Mouse (Mus musculus) limb, embryonic 14.5 days (tissue): ENCODE data around the gene Tmem72. TPM values are rescaled to one million over a fixed set of nuclear protein-coding genes. Genes with fewer than 3 reads are reported as not detected.

Source experiments
- ATAC-seq: fragments of 200-750 bp; cut with Nextera tagmentation; 2 replicates; pipeline ENCODE4 v1.8.0; 2017; ENCODE audit warnings: low read depth, moderate number of reproducible peaks, moderate TSS enrichment; ENCODE audit not compliant: low FRiP score
- DNase-seq: peaks from one replicate; pipeline ENCODE4 v3.0.0-alpha.2; 2015; ENCODE audit warnings: low spot score
- H3K27ac ChIP-seq: fragments of 300-500 bp; sonication (generic); replicated peaks from 2 replicates; pipeline ENCODE4 v1.5.1; 2014; ENCODE audit warnings: low read depth, mild to moderate bottlenecking, low read length, moderate library complexity, mixed read lengths
- H3K27me3 ChIP-seq: fragments of 300-500 bp; sonication (generic); 2 replicates; pipeline ENCODE4 v1.6.1; 2014; ENCODE audit warnings: low read length, mixed read lengths; ENCODE audit not compliant: control insufficient read depth, insufficient read depth
- H3K36me3 ChIP-seq: fragments of 300-500 bp; sonication (generic); 2 replicates; pipeline ENCODE4 v1.6.1; 2014; ENCODE audit warnings: mild to moderate bottlenecking, low read length, moderate library complexity, mixed read lengths; ENCODE audit not compliant: control insufficient read depth, insufficient read depth
- H3K4me1 ChIP-seq: fragments of 300-500 bp; sonication (generic); 2 replicates; pipeline ENCODE4 v1.6.1; 2014; ENCODE audit warnings: antibody characterized with exemption, low read length, mixed read lengths; ENCODE audit not compliant: control insufficient read depth, insufficient read depth
- H3K4me2 ChIP-seq: fragments of 300-500 bp; sonication (generic); replicated peaks from 2 replicates; pipeline ENCODE4 v1.6.1; 2014; ENCODE audit warnings: low read depth, mild to moderate bottlenecking, low read length, moderate library complexity; ENCODE audit not compliant: severe bottlenecking
- H3K4me3 ChIP-seq: fragments of 300-500 bp; sonication (generic); replicated peaks from 2 replicates; pipeline ENCODE4 v1.5.1; 2014; ENCODE audit warnings: low read length
- H3K9ac ChIP-seq: fragments of 300-500 bp; sonication (generic); 2 replicates; pipeline ENCODE4 v1.6.1; 2014; ENCODE audit warnings: mild to moderate bottlenecking, low read depth, low read length, moderate library complexity; ENCODE audit not compliant: severe bottlenecking
- H3K9me3 ChIP-seq: fragments of 300-500 bp; sonication (generic); 2 replicates; pipeline ENCODE4 v1.6.1; 2016; ENCODE audit warnings: low read length; ENCODE audit not compliant: control insufficient read depth
- POLR2A ChIP-seq: fragments of 200-500 bp; IDR thresholded peaks from 2 replicates; pipeline ENCODE4 v1.8.0; 2012; ENCODE audit warnings: inconsistent platforms, mild to moderate bottlenecking, moderate library complexity, borderline replicate concordance; ENCODE audit not compliant: insufficient read depth, insufficient read length; ENCODE audit errors: extremely low read depth
- WGBS: fragments of 180-500 bp; shearing (Covaris S2); extraction: QIAGEN DNeasy Blood & Tissue Kit; methylation state at CpG from one replicate; pipeline ENCODE4 v1.1.7; 2014; 5-methylcytosine and 5-hydroxymethylcytosine counted together
- polyA plus RNA-seq, 2 experiments: library from polyadenylated mRNA; depleted of rRNA in 1 of 2; stranded (reverse) in 1 of 2; unstranded in 1 of 2; fragments of >200 nt; fragmentation: Nextera tagmentation in 1 of 2; extraction: Ambion mirVana in 1 of 2; gene quantifications; 2 replicates each; pipeline versions ENCODE4 v1.2.1 to v1.2.3; 2012 to 2014

The Tmem72 gene
- polyA plus RNA-seq, 2 experiments, result 0.03 to 0.08 TPM

- WGBS, result 69% methylated on average over 6 of the region's 6 CpGs
- no peak for ATAC-seq
Observed at GRCm38 (mm10) chr6:116704320-116704719, 12.4 kb downstream of the Tmem72 start.

DNA sequence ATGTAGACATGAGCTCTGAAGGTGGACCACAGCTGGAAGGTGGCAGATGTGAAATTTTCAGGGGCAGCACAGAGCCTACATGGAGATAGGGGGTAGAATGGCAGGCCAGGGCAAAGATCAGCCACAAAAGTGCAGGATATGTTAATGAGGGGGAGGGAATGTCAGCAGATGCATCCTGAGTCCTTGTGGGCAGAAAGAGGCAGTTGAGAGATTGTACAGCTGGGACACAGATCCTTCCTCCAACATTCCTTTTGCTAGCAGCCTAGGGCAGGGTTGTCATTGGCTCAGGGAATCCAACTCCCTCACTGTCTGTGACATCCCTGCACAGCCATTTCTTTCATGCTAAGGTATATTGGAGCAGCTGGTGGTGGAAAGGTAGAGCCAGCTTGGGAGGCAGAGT, 15.9 kb downstream of the Tmem72 start:
- Histone ChIP-seq H3K4me1 (no peaks in the 10 kb centered on the region), H3K27me3 (no peaks in the 10 kb centered on the region), H3K36me3 (no peaks in the 10 kb centered on the region), H3K4me2 (no peak overlapping the region), H3K4me3 (no peak overlapping the region), H3K9me3 (no peaks in the 10 kb centered on the region), H3K9ac (no peak overlapping the region), H3K27ac (no peak overlapping the region)
- no peak for DNase-seq
- TF ChIP-seq POLR2A, result no peak
- ATAC-seq, result no peak

More at GRCm38 (mm10) chr6:116704320-116704719, 12.4 kb downstream of the Tmem72 start:
- TF ChIP-seq POLR2A, result no peak
- H3K4me3 ChIP-seq, result no peak overlapping the region
- no peak overlapping the region for H3K9ac ChIP-seq
- H3K9me3 ChIP-seq, result no peaks in the 10 kb centered on the region
- no peaks in the 10 kb centered on the region for H3K36me3 ChIP-seq
- DNase-seq, result no peak
- no peaks in the 10 kb centered on the region for H3K27me3 ChIP-seq
- H3K4me1 ChIP-seq, result no peaks in the 10 kb centered on the region
- H3K4me2 ChIP-seq, result no peak overlapping the region
- H3K27ac ChIP-seq, result no peak overlapping the region

- Histone ChIP-seq H3K9ac (no peak overlapping the region), H3K9me3 (no peaks in the 10 kb centered on the region), H3K27ac (no peak overlapping the region), H3K27me3 (no peaks in the 10 kb centered on the region), H3K4me3 (no peak overlapping the region), H3K4me1 (no peaks in the 10 kb centered on the region), H3K36me3 (no peaks in the 10 kb centered on the region), H3K4me2 (no peak overlapping the region)
- TF ChIP-seq POLR2A, result no peak
- DNase-seq (no peak), ATAC-seq (no peak)
- 87% methylated on average over 4 of the region's 4 CpGs for WGBS
Observed at GRCm38 (mm10) chr6:116697896-116698425, 18.8 kb downstream of the Tmem72 start.

GRCm38 (mm10) chr6:116697413-116697812, 19.3 kb downstream of the Tmem72 start:
- no peaks in the 10 kb centered on the region for H3K36me3 ChIP-seq
- H3K4me2 ChIP-seq, result no peak overlapping the region
- H3K4me3 ChIP-seq, result no peak overlapping the region
- no peak overlapping the region for H3K27ac ChIP-seq
- ATAC-seq (no peak), DNase-seq (no peak)
- no peak for TF ChIP-seq POLR2A
- H3K9ac ChIP-seq, result no peak overlapping the region
- H3K4me1 ChIP-seq, result no peaks in the 10 kb centered on the region
- WGBS, result 59% methylated on average over 2 of the region's 2 CpGs
- H3K9me3 ChIP-seq, result no peaks in the 10 kb centered on the region
- no peaks in the 10 kb centered on the region for H3K27me3 ChIP-seq

- H3K4me3 ChIP-seq, result no peak overlapping the region
- H3K4me1 ChIP-seq, result no peaks in the 10 kb centered on the region
- H3K9ac ChIP-seq, result no peak overlapping the region
- H3K9me3 ChIP-seq, result no peaks in the 10 kb centered on the region
- no peak overlapping the region for H3K4me2 ChIP-seq
- WGBS, result 85% methylated on average over 3 of the region's 3 CpGs
- no peak for ATAC-seq
- TF ChIP-seq POLR2A, result no peak
- no peaks in the 10 kb centered on the region for H3K36me3 ChIP-seq
- no peaks in the 10 kb centered on the region for H3K27me3 ChIP-seq
- no peak for DNase-seq
- no peak overlapping the region for H3K27ac ChIP-seq
Observed at GRCm38 (mm10) chr6:116694346-116694745, 22.4 kb downstream of the Tmem72 start.

- H3K4me1 ChIP-seq, result no peaks in the 10 kb centered on the region
- no peak overlapping the region for H3K27ac ChIP-seq
- H3K4me2 ChIP-seq, result no peak overlapping the region
- no peak for TF ChIP-seq POLR2A
- no peak overlapping the region for H3K4me3 ChIP-seq
- H3K9ac ChIP-seq, result no peak overlapping the region
- H3K27me3 ChIP-seq, result no peaks in the 10 kb centered on the region
- ATAC-seq (no peak), DNase-seq (no peak)
- H3K9me3 ChIP-seq, result no peaks in the 10 kb centered on the region
- no peaks in the 10 kb centered on the region for H3K36me3 ChIP-seq
- 87% methylated on average over 4 of the region's 4 CpGs for WGBS
Observed at GRCm38 (mm10) chr6:116693639-116694038, 23.1 kb downstream of the Tmem72 start.
